Mouse (Mus musculus) E14TG2a.4 (cell line): ENCODE results near the gene Kpna7.

Experiments
- H3K27me3 ChIP-seq: 2 replicates; pipeline ENCODE4 v1.6.1; 2014; ENCODE audit warnings: low read length, control low read depth; ENCODE audit not compliant: insufficient read depth
- H3K36me3 ChIP-seq: 2 replicates; pipeline ENCODE4 v1.6.1; 2014; ENCODE audit warnings: low read length, control low read depth; ENCODE audit not compliant: insufficient read depth
- H3K4me1 ChIP-seq: replicated peaks from 2 replicates; pipeline ENCODE4 v1.6.1; 2014; ENCODE audit warnings: low read depth, low read length, control low read depth
- H3K4me3 ChIP-seq: replicated peaks from 2 replicates; pipeline ENCODE4 v1.5.1; 2014; ENCODE audit warnings: mild to moderate bottlenecking, low read length
- H3K9me3 ChIP-seq: 2 replicates; pipeline ENCODE4 v1.6.1; 2014; ENCODE audit warnings: low read length, control low read depth
- CTCF ChIP-seq: conservative IDR thresholded peaks from 2 replicates; pipeline ENCODE4 v1.5.1; 2014; ENCODE audit warnings: low read length
- NANOG ChIP-seq: IDR thresholded peaks from 2 replicates; pipeline ENCODE4 v1.6.1; 2014; ENCODE audit warnings: borderline replicate concordance, low read length, mixed read lengths
- POU5F1 ChIP-seq: IDR thresholded peaks from 2 replicates; pipeline ENCODE4 v1.6.1; 2014; ENCODE audit warnings: low read length, borderline replicate concordance

Gene Kpna7

GRCm38 (mm10) chr5:144964872-144965638 is 118.8 kb downstream of the Kpna7 start:
- H3K27me3 ChIP-seq = peaks cover 11% of the 10 kb centered on the region
- H3K9me3 ChIP-seq = no peaks in the 10 kb centered on the region
- peaks cover 20% of the 10 kb centered on the region; the same call in 1 of the 2 replicates for H3K36me3 ChIP-seq
- H3K4me3 ChIP-seq = peak overlapping the region; percentile 88
- H3K4me1 ChIP-seq = peaks cover 61% of the 10 kb centered on the region
- no peak for TF ChIP-seq CTCF
- TF ChIP-seq POU5F1 = no peak
- no peak for TF ChIP-seq NANOG

GRCm38 (mm10) chr5:144964465-144964864 is 119.4 kb downstream of the Kpna7 start:
- Histone ChIP-seq H3K9me3 (no peaks in the 10 kb centered on the region), H3K4me1 (peaks cover 64% of the 10 kb centered on the region), H3K27me3 (peaks cover 11% of the 10 kb centered on the region), H3K4me3 (peak overlapping the region; percentile 68), H3K36me3 (peaks cover 20% of the 10 kb centered on the region; the same call in 1 of the 2 replicates)
- TF ChIP-seq POU5F1 (no peak), NANOG (no peak), CTCF (no peak)

GRCm38 (mm10) chr5:144963817-144964261 is 120.0 kb downstream of the Kpna7 start:
- TF ChIP-seq CTCF (no peak), NANOG (no peak), POU5F1 (no peak)
- Histone ChIP-seq H3K9me3 (no peaks in the 10 kb centered on the region), H3K27me3 (peaks cover 11% of the 10 kb centered on the region), H3K4me1 (peaks cover 70% of the 10 kb centered on the region), H3K4me3 (peak overlapping the region; percentile 68), H3K36me3 (peaks cover 20% of the 10 kb centered on the region; the same call in 1 of the 2 replicates)

GRCm38 (mm10) chr5:144963401-144963800 is 120.4 kb downstream of the Kpna7 start:
- TF ChIP-seq POU5F1 (no peak), NANOG (no peak), CTCF (no peak)
- Histone ChIP-seq H3K4me1 (peaks cover 75% of the 10 kb centered on the region), H3K27me3 (peaks cover 11% of the 10 kb centered on the region), H3K36me3 (peaks cover 20% of the 10 kb centered on the region; the same call in 1 of the 2 replicates), H3K9me3 (no peaks in the 10 kb centered on the region), H3K4me3 (peak overlapping the region; percentile 68)

- H3K27me3 ChIP-seq = no peaks in the 10 kb centered on the region
- TF ChIP-seq CTCF (no peak), NANOG (no peak), POU5F1 (no peak)
- H3K4me1 ChIP-seq = peaks cover 72% of the 10 kb centered on the region
- no peaks in the 10 kb centered on the region for H3K9me3 ChIP-seq
- H3K36me3 ChIP-seq = peaks cover 20% of the 10 kb centered on the region; the same call in 1 of the 2 replicates
- no peak overlapping the region for H3K4me3 ChIP-seq
Observed at GRCm38 (mm10) chr5:144958271-144958670, 125.6 kb downstream of the Kpna7 start.

- Histone ChIP-seq H3K36me3 (peaks cover 10% of the 10 kb centered on the region; the same call in 1 of the 2 replicates), H3K4me3 (no peak overlapping the region), H3K9me3 (no peaks in the 10 kb centered on the region), H3K27me3 (no peaks in the 10 kb centered on the region), H3K4me1 (peaks cover 62% of the 10 kb centered on the region)
- TF ChIP-seq POU5F1 (no peak), NANOG (no peak), CTCF (no peak)
Observed at GRCm38 (mm10) chr5:144954432-144954831, 129.4 kb downstream of the Kpna7 start.

GRCm38 (mm10) chr5:144952592-144952991 is 131.2 kb downstream of the Kpna7 start:
- H3K27me3 ChIP-seq = no peaks in the 10 kb centered on the region
- H3K9me3 ChIP-seq = no peaks in the 10 kb centered on the region
- H3K4me3 ChIP-seq = no peak overlapping the region
- H3K4me1 ChIP-seq = peaks cover 59% of the 10 kb centered on the region
- TF ChIP-seq NANOG (no peak), POU5F1 (no peak), CTCF (no peak)
- H3K36me3 ChIP-seq = peaks cover 10% of the 10 kb centered on the region; the same call in 1 of the 2 replicates

GRCm38 (mm10) chr5:144950428-144951051 is 133.3 kb downstream of the Kpna7 start:
- H3K4me3 ChIP-seq = no peak overlapping the region
- peaks cover 10% of the 10 kb centered on the region; the same call in 1 of the 2 replicates for H3K36me3 ChIP-seq
- H3K27me3 ChIP-seq = no peaks in the 10 kb centered on the region
- TF ChIP-seq POU5F1 (no peak), NANOG (no peak), CTCF (no peak)
- H3K4me1 ChIP-seq = peaks cover 64% of the 10 kb centered on the region
- H3K9me3 ChIP-seq = no peaks in the 10 kb centered on the region
